Mouse (Mus musculus) MEL (cell line): Measurements from ENCODE around the gene Babam2. TPM values are rescaled to one million over a fixed set of nuclear protein-coding genes. Genes with fewer than 3 reads are reported as not detected.

ENCODE experiments used
- DNase-seq: peaks from one replicate; pipeline ENCODE4 v3.0.0; 2011; ENCODE audit warnings: low read depth, low spot score
- H3K27ac ChIP-seq: 2 replicates; pipeline ENCODE4 v1.5.1; 2012; ENCODE audit warnings: low read depth, mild to moderate bottlenecking, control low read depth, low read length, moderate library complexity; ENCODE audit not compliant: control insufficient read depth
- H3K27me3 ChIP-seq, 2 experiments: fragments of 150-350 bp in 1 of 2; sonication (generic) in 1 of 2; 2 replicates each; pipeline ENCODE4 v1.6.1; 2012; ENCODE audit warnings: low read length in 2 of 2, mild to moderate bottlenecking in 2 of 2, improper control_type of control experiment in 1 of 2, moderate library complexity in 1 of 2; ENCODE audit not compliant: insufficient read depth in 2 of 2, control insufficient read depth in 1 of 2
- H3K36me3 ChIP-seq, 2 experiments: 2 replicates each; pipeline ENCODE4 v1.6.1; 2012 to 2014; ENCODE audit warnings: low read length in 2 of 2, improper control_type of control experiment in 1 of 2, inconsistent platforms in 1 of 2, mild to moderate bottlenecking in 1 of 2; ENCODE audit not compliant: insufficient read depth in 2 of 2, control insufficient read depth in 1 of 2
- H3K4me1 ChIP-seq, 2 experiments: fragments of 150-350 bp in 1 of 2; sonication (generic) in 1 of 2; 2 replicates each; pipeline ENCODE4 v1.6.1; 2012; ENCODE audit warnings: low read length in 2 of 2, improper control_type of control experiment in 1 of 2, mild to moderate bottlenecking in 1 of 2; ENCODE audit not compliant: insufficient read depth in 2 of 2, control insufficient read depth in 1 of 2
- H3K4me3 ChIP-seq, 2 experiments: fragments of 150-350 bp in 1 of 2; sonication (generic) in 1 of 2; 2 replicates each; pipeline ENCODE4 v1.5.1; 2012; ENCODE audit warnings: low read depth in 2 of 2, low read length in 2 of 2, mild to moderate bottlenecking in 2 of 2, moderate library complexity in 2 of 2, control low read depth in 1 of 2, improper control_type of control experiment in 1 of 2; ENCODE audit not compliant: control insufficient read depth in 1 of 2, insufficient read depth in 1 of 2
- H3K79me2 ChIP-seq: 2 replicates; pipeline ENCODE4 v1.6.1; 2012; ENCODE audit warnings: mild to moderate bottlenecking, low read length, moderate library complexity; ENCODE audit not compliant: control insufficient read depth, poor library complexity, insufficient read depth
- H3K9ac ChIP-seq: 2 replicates; pipeline ENCODE4 v1.6.1; 2012; ENCODE audit warnings: low read depth, mild to moderate bottlenecking, control low read depth, low read length, moderate library complexity; ENCODE audit not compliant: control insufficient read depth, poor library complexity, severe bottlenecking
- H3K9me3 ChIP-seq: fragments of 150-350 bp; sonication (generic); replicated peaks from 2 replicates; pipeline ENCODE4 v1.6.1; 2012; ENCODE audit warnings: mild to moderate bottlenecking, low read length, improper control_type of control experiment, moderate library complexity; ENCODE audit not compliant: insufficient read depth
- CTCF ChIP-seq, 3 experiments: IDR thresholded peaks in 2 of 3; conservative IDR thresholded peaks in 1 of 3; 2 replicates each; pipeline ENCODE4 v1.5.1; 2011 to 2012; ENCODE audit warnings: low read length in 3 of 3, low read depth in 2 of 3, mild to moderate bottlenecking in 2 of 3, improper control_type of control experiment in 1 of 3, inconsistent platforms in 1 of 3, mixed read lengths in 1 of 3, moderate library complexity in 1 of 3; ENCODE audit not compliant: control insufficient read depth in 1 of 3, insufficient read depth in 1 of 3, poor library complexity in 1 of 3, severe bottlenecking in 1 of 3
- E2F4 ChIP-seq: IDR thresholded peaks from 2 replicates; pipeline ENCODE4 v1.6.1; 2011; ENCODE audit warnings: low read depth, low read length, improper control_type of control experiment, borderline replicate concordance
- EP300 ChIP-seq, 2 experiments: IDR thresholded peaks; 2 replicates each; pipeline ENCODE4 v1.6.1; 2011; ENCODE audit warnings: improper control_type of control experiment in 2 of 2, low read length in 2 of 2, low read depth in 1 of 2, mild to moderate bottlenecking in 1 of 2
- ETS1 ChIP-seq: IDR thresholded peaks from 2 replicates; pipeline ENCODE4 v1.6.1; 2012; ENCODE audit warnings: low read depth, mild to moderate bottlenecking, inconsistent platforms, low read length, improper control_type of control experiment, moderate library complexity
- GABPA ChIP-seq: IDR thresholded peaks from 2 replicates; pipeline ENCODE4 v1.6.1; 2012; ENCODE audit warnings: low read depth, mild to moderate bottlenecking, inconsistent platforms, low read length, improper control_type of control experiment, moderate library complexity
- HCFC1 ChIP-seq: IDR thresholded peaks from 2 replicates; pipeline ENCODE4 v1.6.1; 2012; ENCODE audit warnings: low read depth, mild to moderate bottlenecking, inconsistent platforms, low read length, improper control_type of control experiment, moderate library complexity
- KAT2A ChIP-seq: conservative IDR thresholded peaks from 2 replicates; pipeline ENCODE4 v1.6.1; 2012; ENCODE audit warnings: low read depth, low read length, improper control_type of control experiment, inconsistent platforms
- MAFK ChIP-seq: IDR thresholded peaks from 2 replicates; pipeline ENCODE4 v1.6.1; 2011; ENCODE audit warnings: low read depth, mild to moderate bottlenecking, low read length, improper control_type of control experiment, borderline replicate concordance
- MAX ChIP-seq: IDR thresholded peaks from 2 replicates; pipeline ENCODE4 v1.6.1; 2011; ENCODE audit warnings: low read length, improper control_type of control experiment
- MAZ ChIP-seq: IDR thresholded peaks from 2 replicates; pipeline ENCODE4 v1.6.1; 2012; ENCODE audit warnings: low read depth, mild to moderate bottlenecking, inconsistent platforms, low read length, improper control_type of control experiment
- MEF2A ChIP-seq: IDR thresholded peaks from 2 replicates; pipeline ENCODE4 v1.6.1; 2014; ENCODE audit warnings: low read depth, mild to moderate bottlenecking, inconsistent platforms, low read length, improper control_type of control experiment; ENCODE audit not compliant: poor library complexity, insufficient replicate concordance, severe bottlenecking; ENCODE audit errors: extremely low read depth
- MYB ChIP-seq: IDR thresholded peaks from 2 replicates; pipeline ENCODE4 v1.6.1; 2011; ENCODE audit warnings: mild to moderate bottlenecking, low read depth, low read length, improper control_type of control experiment
- MYC ChIP-seq: IDR thresholded peaks from 2 replicates; pipeline ENCODE4 v1.6.1; 2011; ENCODE audit warnings: low read depth, mild to moderate bottlenecking, low read length, improper control_type of control experiment, moderate library complexity
- NRF1 ChIP-seq: IDR thresholded peaks from 2 replicates; pipeline ENCODE4 v1.6.1; 2014; ENCODE audit warnings: low read depth, mild to moderate bottlenecking, inconsistent platforms, low read length, improper control_type of control experiment, moderate library complexity; ENCODE audit not compliant: poor library complexity, insufficient read depth, severe bottlenecking
- POLR2AphosphoS2 ChIP-seq: IDR thresholded peaks from 2 replicates; pipeline ENCODE4 v1.6.1; 2011; ENCODE audit warnings: low read length, improper control_type of control experiment
- TAL1 ChIP-seq: IDR thresholded peaks from 2 replicates; pipeline ENCODE4 v1.6.1; 2012; ENCODE audit warnings: mild to moderate bottlenecking, inconsistent platforms, low read length, moderate library complexity, mixed read lengths
- TCF12 ChIP-seq: IDR thresholded peaks from 2 replicates; pipeline ENCODE4 v1.6.1; 2014; ENCODE audit warnings: low read depth, mild to moderate bottlenecking, inconsistent platforms, low read length, improper control_type of control experiment, moderate library complexity
- USF2 ChIP-seq, 2 experiments: IDR thresholded peaks; 2 replicates each; pipeline ENCODE4 v1.6.1; 2011 to 2012; ENCODE audit warnings: improper control_type of control experiment in 2 of 2, low read length in 2 of 2, borderline replicate concordance in 1 of 2, inconsistent platforms in 1 of 2, low read depth in 1 of 2, mild to moderate bottlenecking in 1 of 2; ENCODE audit not compliant: insufficient read depth in 1 of 2
- ZC3H11A ChIP-seq: IDR thresholded peaks from 2 replicates; pipeline ENCODE4 v1.6.1; 2012; ENCODE audit warnings: low read depth, mild to moderate bottlenecking, inconsistent platforms, low read length, improper control_type of control experiment
- ZKSCAN1 ChIP-seq: IDR thresholded peaks from 2 replicates; pipeline ENCODE4 v1.6.1; 2012; ENCODE audit warnings: low read depth, mild to moderate bottlenecking, inconsistent platforms, low read length, improper control_type of control experiment, moderate library complexity
- polyA plus RNA-seq, 2 experiments: library from polyadenylated mRNA; stranded (reverse) in 1 of 2; unstranded in 1 of 2; fragments of >175 nt in 1 of 2; fragments of >200 nt in 1 of 2; gene quantifications; 2 replicates each; pipeline versions ENCODE4 v1.2.1 to v1.2.4; 2012; ENCODE audit warnings: low replicate concordance in 2 of 2, low read depth in 1 of 2; ENCODE audit not compliant: insufficient read length in 2 of 2, insufficient read depth in 1 of 2, missing spikeins in 1 of 2
- total RNA-seq: library from RNA; depleted of rRNA; stranded (reverse); fragments of 300-350 nt; gene quantifications from 2 replicates; pipeline ENCODE4 v1.2.3, GENCODE M21; 2012

The Babam2 gene
- total and polyA plus RNA-seq, 3 experiments: 43.3 to 86.6 TPM; not detected in 1

DNA sequence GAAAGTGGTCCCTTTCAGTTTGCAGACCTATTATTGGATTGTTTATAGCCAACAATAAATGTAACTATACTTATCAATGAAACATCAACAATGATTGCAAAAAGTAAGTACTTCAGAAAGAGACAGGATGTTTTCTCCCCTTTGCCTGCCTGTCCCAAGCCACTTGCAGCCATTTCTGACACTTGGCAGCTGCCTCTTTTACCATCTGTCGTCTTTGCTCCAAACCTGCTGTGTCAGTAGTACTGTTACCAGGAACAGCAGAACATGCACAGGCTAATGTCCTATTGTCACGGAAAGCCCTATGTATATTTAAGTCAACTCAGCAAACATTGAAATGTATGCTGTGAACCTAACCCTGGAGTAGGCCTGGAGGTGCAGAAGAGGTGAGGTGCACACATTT, 339.4 kb downstream of the Babam2 start:
- TF ChIP-seq ETS1 (no peak), MYC (no peak), TAL1 (no peak), TCF12 (no peak), MAZ (no peak), POLR2AphosphoS2 (no peak), HCFC1 (no peak), GABPA (no peak), CTCF (IDR thresholded peaks at IDR 0.05 in 2 of 3, conservative IDR thresholded peaks at IDR 0.05 in 1 of 3; ENCODE audit: control insufficient read depth in 1 of 3, insufficient read depth in 1 of 3, low read depth in 2 of 3, low read length in 3 of 3, poor library complexity in 1 of 3, severe bottlenecking in 1 of 3) (no peak), MAX (no peak)
- H3K9ac ChIP-seq: no peak overlapping the region
- H3K79me2 ChIP-seq: no peaks in the 10 kb centered on the region
- H3K4me1 ChIP-seq: peaks cover 4 to 7% of the 10 kb centered on the region in 2 experiments
- no peaks in the 10 kb centered on the region for H3K9me3 ChIP-seq
- DNase-seq: no peak
- H3K27me3 ChIP-seq: no peaks in the 10 kb centered on the region
- peaks cover 0 to 13% of the 10 kb centered on the region in 2 experiments; a peak in 2 of 4 replicates for H3K36me3 ChIP-seq
- H3K27ac ChIP-seq: no peak overlapping the region
- no peak overlapping the region for H3K4me3 ChIP-seq

DNA sequence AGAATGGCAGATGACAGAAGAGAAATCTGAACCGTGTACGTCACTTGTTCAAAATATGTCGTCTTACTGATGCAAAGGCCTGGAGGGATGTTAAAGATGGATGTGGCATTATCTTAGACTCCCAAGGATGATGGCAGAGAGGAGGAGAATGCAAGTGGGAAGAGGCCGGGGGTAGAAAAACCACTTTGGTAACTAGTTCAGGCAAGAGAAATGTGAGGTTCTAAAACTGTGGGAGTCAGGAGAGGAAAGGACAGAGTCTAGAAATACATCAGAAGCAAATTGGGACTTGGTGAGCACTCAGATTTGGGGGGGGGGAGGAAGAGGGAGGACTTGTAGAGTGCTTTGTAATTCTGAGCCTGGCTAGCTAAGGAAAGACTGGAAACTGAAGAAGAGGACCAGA, 340.1 kb downstream of the Babam2 start:
- no peak for DNase-seq
- no peaks in the 10 kb centered on the region for H3K9me3 ChIP-seq
- no peak for TF ChIP-seq ZC3H11A
- no peak for TF ChIP-seq MYC
- TF ChIP-seq E2F4: no peak
- TF ChIP-seq NRF1: no peak
- TF ChIP-seq USF2 (IDR thresholded peaks at IDR 0.05; ENCODE audit: borderline replicate concordance in 1 of 2, insufficient read depth in 1 of 2, low read depth in 1 of 2, low read length in 2 of 2): no peak
- TF ChIP-seq EP300 (IDR thresholded peaks at IDR 0.05; ENCODE audit: low read depth in 1 of 2, low read length in 2 of 2): no peak
- TF ChIP-seq KAT2A: no peak
- TF ChIP-seq MAFK: no peak
- no peak for TF ChIP-seq MYB
- no peak for TF ChIP-seq MEF2A
- TF ChIP-seq ZKSCAN1: no peak
- H3K9ac ChIP-seq: no peak overlapping the region
- peaks cover 4 to 7% of the 10 kb centered on the region in 2 experiments for H3K4me1 ChIP-seq
- H3K27me3 ChIP-seq: no peaks in the 10 kb centered on the region
- H3K27ac ChIP-seq: no peak overlapping the region
- H3K36me3 ChIP-seq: peaks cover 0 to 7% of the 10 kb centered on the region in 2 experiments; a peak in 2 of 4 replicates
- no peaks in the 10 kb centered on the region for H3K79me2 ChIP-seq
- no peak overlapping the region for H3K4me3 ChIP-seq
